8 mouse cellular contexts compared by ENCODE assay signal in genomic region chr11:120673594-120674122, GRCm38 (mm10). TPM values are rescaled to one million over a fixed set of nuclear protein-coding genes. Genes with fewer than 3 reads are reported as not detected.
A peak's percentile ranks its signal among the peaks of the same experiment; 100 is the strongest.
DNase-seq lines count a peak whose midpoint lies in the region; ATAC-seq and TF ChIP-seq lines count a peak whose summit lies in the region.

No protein-coding gene starts in this region.

- H3K27ac ChIP-seq in heart, embryonic 11.5 days (ENCODE audit: low read depth, low read length): peak overlapping the region; percentile 89
- peak overlapping the region; percentile 75 for H3K27ac ChIP-seq in CH12.LX (ENCODE audit: insufficient read depth, low read depth)
- peak overlapping the region; percentile 59 for H3K27ac ChIP-seq in forebrain, embryonic 13.5 days
- peak overlapping the region; percentile 91 for H3K27ac ChIP-seq in liver, embryonic 15.5 days (replicated peaks)

- no peak; the same call in none of the 2 replicates for TF ChIP-seq RAD21 in CH12.LX (IDR thresholded peaks at IDR 0.05; ENCODE audit: low read depth, low read length)

- no peak for ATAC-seq in heart, embryonic 11.5 days (replicated peaks; ENCODE audit: insufficient number of reproducible peaks, low FRiP score, low TSS enrichment)
- peak; percentile 39 for ATAC-seq in forebrain, embryonic 13.5 days
- ATAC-seq in liver, embryonic 15.5 days (ENCODE audit: insufficient read depth): peak; percentile 11

- in situ Hi-C loops in CH12.LX (cut with MboI; ENCODE audit: low pct_ligation_motif_present, low pct_unique_long_range_greater_than_20kb, low sequenced_read_pairs): no loop called here

- H3K9ac ChIP-seq in heart, embryonic 11.5 days (ENCODE audit: low read depth, low read length): peak overlapping the region; percentile 90
- peak overlapping the region; percentile 89 for H3K9ac ChIP-seq in CH12.LX (ENCODE audit: insufficient read depth, low read depth)
- peak overlapping the region; percentile 80 for H3K9ac ChIP-seq in forebrain, embryonic 13.5 days
- peak overlapping the region; percentile 73 for H3K9ac ChIP-seq in liver, embryonic 15.5 days

- WGBS in heart, embryonic 11.5 days (ENCODE audit: insufficient replicate concordance): 36% methylated on average over 12 of the region's 12 CpGs
- 40% methylated on average over 12 of the region's 12 CpGs for WGBS in forebrain, embryonic 13.5 days
- 22% methylated on average over 12 of the region's 12 CpGs for WGBS in liver, embryonic 15.5 days (ENCODE audit: insufficient replicate concordance)

- peaks cover 3% of the 10 kb centered on the region; the same call in 1 of the 2 replicates for H3K36me3 ChIP-seq in heart, embryonic 11.5 days (ENCODE audit: control insufficient read depth, insufficient read depth, low read length)
- peaks cover 18 to 33% of the 10 kb centered on the region in 2 experiments for H3K36me3 ChIP-seq in CH12.LX (replicated peaks in 1 of 2; ENCODE audit: control insufficient read depth in 1 of 2, insufficient read depth in 1 of 2, low read length in 1 of 2)
- peaks cover 23% of the 10 kb centered on the region for H3K36me3 ChIP-seq in forebrain, embryonic 13.5 days (ENCODE audit: poor library complexity, severe bottlenecking)
- H3K36me3 ChIP-seq in liver, embryonic 15.5 days (replicated peaks): peaks cover 21% of the 10 kb centered on the region

- no peaks in the 10 kb centered on the region for H3K9me3 ChIP-seq in heart, embryonic 11.5 days (replicated peaks; ENCODE audit: control insufficient read depth, low read length)
- no peaks in the 10 kb centered on the region for H3K9me3 ChIP-seq in CH12.LX (replicated peaks; ENCODE audit: low read length)
- no peaks in the 10 kb centered on the region for H3K9me3 ChIP-seq in forebrain, embryonic 13.5 days (replicated peaks)
- no peaks in the 10 kb centered on the region for H3K9me3 ChIP-seq in liver, embryonic 15.5 days (replicated peaks)

- peaks cover 4% of the 10 kb centered on the region; the same call in 1 of the 2 replicates for H3K79me2 ChIP-seq in CH12.LX (replicated peaks; ENCODE audit: control insufficient read depth, extremely low read depth, insufficient read depth, poor library complexity, severe bottlenecking)

- no peaks in the 10 kb centered on the region for H3K27me3 ChIP-seq in heart, embryonic 11.5 days (ENCODE audit: control insufficient read depth, insufficient read depth, low read length)
- H3K27me3 ChIP-seq in CH12.LX (replicated peaks): no peaks in the 10 kb centered on the region
- H3K27me3 ChIP-seq in forebrain, embryonic 13.5 days: no peaks in the 10 kb centered on the region
- H3K27me3 ChIP-seq in liver, embryonic 15.5 days: 0 out of 2 replicates have a peak, but pooled peaks cover 6% of the 10 kb centered on the region

- peak overlapping the region; percentile 86 for H3K4me2 ChIP-seq in heart, embryonic 11.5 days
- peak overlapping the region; percentile 70 for H3K4me2 ChIP-seq in CH12.LX (ENCODE audit: insufficient read depth, low read depth, poor library complexity, severe bottlenecking)
- H3K4me2 ChIP-seq in forebrain, embryonic 13.5 days: peak overlapping the region; percentile 95
- peak overlapping the region; percentile 91 for H3K4me2 ChIP-seq in liver, embryonic 15.5 days

- 0 out of 2 replicates have a peak, but pooled peaks have one; percentile 18 for TF ChIP-seq EP300 in CH12.LX (IDR thresholded peaks at IDR 0.05; ENCODE audit: low read length)

- TF ChIP-seq POLR2A in CH12.LX (IDR thresholded peaks at IDR 0.05; ENCODE audit: low read depth, low read length): no peak; the same call in 1 of the 2 replicates

- no peak for DNase-seq in heart, postnatal 10 days
- peak; percentile 62 for DNase-seq in CH12.LX (ENCODE audit: extremely low read depth)
- no peak for DNase-seq in left cerebral cortex, postnatal 14 days (ENCODE audit: low spot score in 2 of 2)
- DNase-seq in thymus, postnatal 10 days (ENCODE audit: low spot score in 2 of 2): no peak
- no peak for DNase-seq in layer of hippocampus, postnatal 25 days (ENCODE audit: extremely low spot score in 1 of 2, low spot score in 1 of 2)

- H3K4me1 ChIP-seq in heart, embryonic 11.5 days (ENCODE audit: control insufficient read depth, insufficient read depth, low read length): peaks cover 8% of the 10 kb centered on the region
- peaks cover 2 to 43% of the 10 kb centered on the region in 2 experiments; a peak in 2 of 4 replicates for H3K4me1 ChIP-seq in CH12.LX (ENCODE audit: control insufficient read depth in 1 of 2, insufficient read depth in 2 of 2)
- peaks cover 18% of the 10 kb centered on the region for H3K4me1 ChIP-seq in forebrain, embryonic 13.5 days
- peaks cover 42% of the 10 kb centered on the region for H3K4me1 ChIP-seq in liver, embryonic 15.5 days (replicated peaks)

- intact Hi-C loops in heart, postnatal 10 days (cut with DNase I): no loop called here
- intact Hi-C loops in left cerebral cortex, postnatal 14 days (cut with DNase I): no loop called here

- TF ChIP-seq CTCF in CH12.LX (conservative IDR thresholded peaks at IDR 0.05 in 1 of 2, IDR thresholded peaks at IDR 0.05 in 1 of 2; ENCODE audit: low read depth in 2 of 2, low read length in 2 of 2): no peak

- dilution Hi-C loops in CH12.LX (cut with MboI; ENCODE audit: extremely low pct_ligation_motif_present, extremely low pct_unique_long_range_greater_than_20kb, low sequenced_read_pairs): no loop called here

- H3K4me3 ChIP-seq in heart, embryonic 11.5 days (ENCODE audit: low read depth, low read length): peak overlapping the region; percentile 74
- peak overlapping the region; percentile 61 to 85 (median 71) for H3K4me3 ChIP-seq in CH12.LX (replicated peaks in 1 of 3; ENCODE audit: low read depth in 2 of 3, low read length in 2 of 3, poor library complexity in 1 of 3)
- H3K4me3 ChIP-seq in forebrain, embryonic 13.5 days: peak overlapping the region; percentile 75
- peak overlapping the region; percentile 85 for H3K4me3 ChIP-seq in liver, embryonic 15.5 days (replicated peaks)

TF ChIP-seq in CH12.LX, 34 proteins besides CTCF, POLR2A, EP300 and RAD21 (continues in another document):
- TF ChIP-seq BHLHE40 (IDR thresholded peaks at IDR 0.05; ENCODE audit: low read depth, low read length) (peak; percentile 8; the same call in 1 of the 2 replicates), TCF12 (IDR thresholded peaks at IDR 0.05; ENCODE audit: low read depth, low read length) (peak; percentile 20; the same call in 1 of the 2 replicates), MAZ (IDR thresholded peaks at IDR 0.05; ENCODE audit: low read depth, low read length) (0 out of 2 replicates have a peak, but pooled peaks have one; percentile 2)

RNA-seq across cellular contexts. Expression of gene Aspscr1, which starts 0.9 kb away (rescaled TPM):
- polyA plus RNA-seq in heart, embryonic 11.5 days (2014; fragmentation: Nextera tagmentation; extraction: Ambion mirVana): 93.9 and 103 TPM in 2 replicates
- total RNA-seq in heart, postnatal 10 days (2021): 10 to 100 TPM; 52.8 to 53.0 TPM
- total RNA-seq in CH12.LX (2012; rRNA removed): 34.1 and 37.7 TPM in 2 replicates
- total RNA-seq in CH12.LX (2014; rRNA removed): 24.9 and 27.3 TPM in 2 replicates
- polyA plus RNA-seq in CH12.LX (2012; ENCODE audit: insufficient read length, low read depth): 62.4 and 69.9 TPM in 2 replicates
- 142 and 151 TPM in 2 replicates for polyA plus RNA-seq in forebrain, embryonic 13.5 days (2015; fragmentation: Nextera tagmentation; extraction: Ambion mirVana)
- polyA plus RNA-seq in liver, embryonic 15.5 days (2015; fragmentation: Nextera tagmentation; extraction: Ambion mirVana): 45.1 and 47.9 TPM in 2 replicates
- 10 to 100 TPM; 50.0 to 59.5 TPM for total RNA-seq in left cerebral cortex, postnatal 14 days (2021)
- 10 to 100 TPM; 50.0 to 55.7 TPM for total RNA-seq in layer of hippocampus, postnatal 25 days (2021)

RNA-seq across cellular contexts. Expression of gene Notum, which starts 12.7 kb away (rescaled TPM):
- polyA plus RNA-seq in heart, embryonic 11.5 days (2014; fragmentation: Nextera tagmentation; extraction: Ambion mirVana): 1.4 and 1.5 TPM in 2 replicates
- total RNA-seq in heart, postnatal 10 days (2021): under 1 TPM in 1 of 2 experiments, not detected in 1; 0.12 TPM
- not detected in 2 replicates for total RNA-seq in CH12.LX (2012; rRNA removed)
- total RNA-seq in CH12.LX (2014; rRNA removed): not detected in 2 replicates
- not detected in 2 replicates for polyA plus RNA-seq in CH12.LX (2012; ENCODE audit: insufficient read length, low read depth)
- polyA plus RNA-seq in forebrain, embryonic 13.5 days (2015; fragmentation: Nextera tagmentation; extraction: Ambion mirVana): 0.15 and 0.29 TPM in 2 replicates
- 0.33 and 0.40 TPM in 2 replicates for polyA plus RNA-seq in liver, embryonic 15.5 days (2015; fragmentation: Nextera tagmentation; extraction: Ambion mirVana)
- 1 to 10 TPM; 5.7 to 8.9 TPM for total RNA-seq in left cerebral cortex, postnatal 14 days (2021)
- total RNA-seq in layer of hippocampus, postnatal 25 days (2021): 1 to 10 TPM; 4.5 to 8.2 TPM

RNA-seq across cellular contexts. Expression of gene Myadml2, which starts 25.7 kb away (rescaled TPM):
- polyA plus RNA-seq in heart, embryonic 11.5 days (2014; fragmentation: Nextera tagmentation; extraction: Ambion mirVana): 8.1 and 12.3 TPM in 2 replicates
- total RNA-seq in heart, postnatal 10 days (2021): 10 to 100 TPM; 38.0 to 41.6 TPM
- total RNA-seq in CH12.LX (2012; rRNA removed) (0.68 and 0.88 TPM in 2 replicates), CH12.LX (2014; rRNA removed) (not detected in 2 replicates)
- polyA plus RNA-seq in CH12.LX (2012; ENCODE audit: insufficient read length, low read depth): not detected in 2 replicates
- polyA plus RNA-seq in forebrain, embryonic 13.5 days (2015; fragmentation: Nextera tagmentation; extraction: Ambion mirVana): 0.25 and 0.81 TPM in 2 replicates
- polyA plus RNA-seq in liver, embryonic 15.5 days (2015; fragmentation: Nextera tagmentation; extraction: Ambion mirVana): 0.29 and 1.0 TPM in 2 replicates
- 1 to 10 TPM; 5.9 to 6.0 TPM for total RNA-seq in left cerebral cortex, postnatal 14 days (2021)
- total RNA-seq in layer of hippocampus, postnatal 25 days (2021): 1 to 10 TPM; 2.5 to 3.5 TPM

RNA-seq across cellular contexts. Expression of gene Pycr1, which starts 30.1 kb away (rescaled TPM):
- 22.8 and 24.9 TPM in 2 replicates for polyA plus RNA-seq in heart, embryonic 11.5 days (2014; fragmentation: Nextera tagmentation; extraction: Ambion mirVana)
- total RNA-seq in heart, postnatal 10 days (2021): 1 to 10 TPM; 4.8 to 5.5 TPM
- total RNA-seq in CH12.LX (2012; rRNA removed): 26.2 and 75.3 TPM in 2 replicates
- total RNA-seq in CH12.LX (2014; rRNA removed): 18.3 and 21.0 TPM in 2 replicates
- 27.2 and 32.3 TPM in 2 replicates for polyA plus RNA-seq in CH12.LX (2012; ENCODE audit: insufficient read length, low read depth)
- polyA plus RNA-seq in forebrain, embryonic 13.5 days (2015; fragmentation: Nextera tagmentation; extraction: Ambion mirVana): 23.9 and 25.5 TPM in 2 replicates
- 5.1 and 5.7 TPM in 2 replicates for polyA plus RNA-seq in liver, embryonic 15.5 days (2015; fragmentation: Nextera tagmentation; extraction: Ambion mirVana)
- total RNA-seq in left cerebral cortex, postnatal 14 days (2021): 1 to 10 TPM; 3.8 to 4.0 TPM
- total RNA-seq in layer of hippocampus, postnatal 25 days (2021): 1 to 10 TPM; 4.3 to 4.9 TPM

RNA-seq across cellular contexts. Expression of gene Cenpx, which starts 39.9 kb away (rescaled TPM):
- 114 and 129 TPM in 2 replicates for polyA plus RNA-seq in heart, embryonic 11.5 days (2014; fragmentation: Nextera tagmentation; extraction: Ambion mirVana)
- 10 to 100 TPM; 38.1 to 40.6 TPM for total RNA-seq in heart, postnatal 10 days (2021)
- total RNA-seq in CH12.LX (2012; rRNA removed): 101 and 103 TPM in 2 replicates
- total RNA-seq in CH12.LX (2014; rRNA removed): 72.3 and 76.5 TPM in 2 replicates
- polyA plus RNA-seq in CH12.LX (2012; ENCODE audit: insufficient read length, low read depth): 122 and 131 TPM in 2 replicates
- polyA plus RNA-seq in forebrain, embryonic 13.5 days (2015; fragmentation: Nextera tagmentation; extraction: Ambion mirVana): 127 TPM in 2 replicates
- 80.9 and 88.4 TPM in 2 replicates for polyA plus RNA-seq in liver, embryonic 15.5 days (2015; fragmentation: Nextera tagmentation; extraction: Ambion mirVana)
- total RNA-seq in left cerebral cortex, postnatal 14 days (2021): 10 to 100 TPM; 26.8 to 30.2 TPM
- 10 to 100 TPM; 20.1 to 21.9 TPM for total RNA-seq in layer of hippocampus, postnatal 25 days (2021)

Comparison
In these comparisons a context has a peak if more than half of its experiments do, and no peak if none do; other contexts are left out.
1. RNA of gene Notum, which starts 12.7 kb away (total RNA-seq): 5.7 to 8.9 TPM in left cerebral cortex, postnatal 14 days and 4.5 to 8.2 TPM in layer of hippocampus, postnatal 25 days; 0.12 TPM in heart, postnatal 10 days and not detected in CH12.LX; every median in the first group is over 4 times any median in the second.
2. RNA of gene Myadml2, which starts 25.7 kb away (total RNA-seq): 38.0 to 41.6 TPM in heart, postnatal 10 days; 5.9 to 6.0 TPM in left cerebral cortex, postnatal 14 days, 2.5 to 3.5 TPM in layer of hippocampus, postnatal 25 days and 0.68 to 0.88 TPM in CH12.LX; every median in the first group is over 4 times any median in the second.
3. Peak in every context shown above with its lines, with median percentiles within 50 percentile points of each other: H3K27ac ChIP-seq, H3K4me2 ChIP-seq, H3K4me3 ChIP-seq and H3K9ac ChIP-seq.